In genomic region chr16:55504796-55505413, GRCm38 (mm10) we compare ENCODE assay signal across 12 mouse cellular contexts.
A peak's percentile ranks its signal among the peaks of the same experiment; 100 is the strongest.
DNase-seq lines count a peak whose midpoint lies in the region; ATAC-seq and TF ChIP-seq lines count a peak whose summit lies in the region.
"Had no signal": no experiment of that assay in that cellular context is flagged by ENCODE, and none has a peak within 500 bp of the region (broad histone marks: within the 10 kb centered on the region; RNA-seq: fewer than 3 reads in every experiment).

No protein-coding gene starts in this region.

- WGBS in lung, embryonic 16.5 days: 33% methylated on average over 6 of the region's 6 CpGs

- H3K27ac ChIP-seq in lung, embryonic 16.5 days (ENCODE audit: low read length): 0 out of 2 replicates have a peak overlapping the region, but pooled peaks have one; percentile 10
- H3K27ac ChIP-seq: hindbrain, postnatal 0 days; lung, embryonic 15.5 days had no signal

- no peak for DNase-seq in lung, postnatal 14 days
- DNase-seq in Patski (ENCODE audit: low read depth, low spot score): peak; percentile 59
- DNase-seq in spleen, adult 12 weeks (ENCODE audit: low spot score): no peak
- DNase-seq: adrenal gland, adult 8-10 months; gastrocnemius, postnatal 10 days; thymus, postnatal 14 days had no signal

- no peak overlapping the region for H3K9ac ChIP-seq in lung, embryonic 16.5 days (ENCODE audit: low read length)
- H3K9ac ChIP-seq: lung, embryonic 15.5 days had no signal

- H3K4me3 ChIP-seq in lung, embryonic 16.5 days (ENCODE audit: low read length): no peak overlapping the region
- no peak overlapping the region for H3K4me3 ChIP-seq in myocyte
- H3K4me3 ChIP-seq: lung, embryonic 15.5 days had no signal

- H3K9me3 ChIP-seq in lung, embryonic 16.5 days (ENCODE audit: control insufficient read depth, low read length): no peaks in the 10 kb centered on the region
- H3K9me3 ChIP-seq: lung, embryonic 15.5 days had no signal

- no peak overlapping the region for H3K4me2 ChIP-seq in lung, embryonic 16.5 days (ENCODE audit: low read depth, low read length)
- peak overlapping the region; percentile 65 for H3K4me2 ChIP-seq in myocyte (ENCODE audit: low read depth)
- H3K4me2 ChIP-seq: lung, embryonic 15.5 days had no signal

- in situ Hi-C loops in Patski (cut with MboI; ENCODE audit: low pct_unique_long_range_greater_than_20kb): no loop called here

- no peaks in the 10 kb centered on the region for H3K27me3 ChIP-seq in lung, embryonic 16.5 days (ENCODE audit: control insufficient read depth, insufficient read depth, low read depth, low read length)
- H3K27me3 ChIP-seq in Patski: no peaks in the 10 kb centered on the region
- no peaks in the 10 kb centered on the region for H3K27me3 ChIP-seq in myocyte (ENCODE audit: control insufficient read depth, insufficient read depth, insufficient read length)
- H3K27me3 ChIP-seq: lung, embryonic 15.5 days had no signal

- H3K4me1 ChIP-seq in lung, embryonic 16.5 days (replicated peaks; ENCODE audit: control insufficient read depth, insufficient read depth, low read length): peaks cover 4% of the 10 kb centered on the region; the same call in 1 of the 2 replicates

- CTCF ChIA-PET in Patski (lab: Charles Lee): interaction anchor here (1.0 kb wide), 1 partner anchor 24 kb away, joined by 3 read pairs; no protein-coding TSS in a partner anchor

- no peak for TF ChIP-seq CTCF in Patski (IDR thresholded peaks at IDR 0.05)

- H3ac ChIP-seq in myocyte (ENCODE audit: control insufficient read depth, insufficient read length): no peak overlapping the region

- no peaks in the 10 kb centered on the region for H3K36me3 ChIP-seq in lung, embryonic 16.5 days (ENCODE audit: control insufficient read depth, insufficient read depth, low read length)
- H3K36me3 ChIP-seq in myocyte (ENCODE audit: control insufficient read depth, insufficient read depth): no peaks in the 10 kb centered on the region
- H3K36me3 ChIP-seq: lung, embryonic 15.5 days had no signal

- POLR2A ChIA-PET in Patski (lab: Charles Lee): no interaction called here

- no peaks in the 10 kb centered on the region for H3K79me2 ChIP-seq in myocyte (ENCODE audit: control insufficient read depth, insufficient read depth)

- TF ChIP-seq POLR2A in myocyte (IDR thresholded peaks at IDR 0.05; ENCODE audit: insufficient read length, low read depth): no peak

- peak; percentile 56; the same call in 1 of the 2 replicates for ATAC-seq in lung, embryonic 16.5 days (ENCODE audit: low read depth)
- ATAC-seq in Patski: peak; percentile 92
- ATAC-seq in granulocyte monocyte progenitor cell, adult 5-6 weeks (replicated peaks; ENCODE audit: poor library complexity, severe bottlenecking): peak; percentile 79
- ATAC-seq in inflammation-experienced regulatory T-cells, adult 6 months: no peak
- ATAC-seq: hindbrain, postnatal 0 days had no signal

TF ChIP-seq in myocyte, 11 proteins besides CTCF, POLR2A, EP300 and RAD21:
- TF ChIP-seq E2F4 (IDR thresholded peaks at IDR 0.05; ENCODE audit: insufficient read depth) (no peak), MYOD1 (IDR thresholded peaks at IDR 0.05; ENCODE audit: control insufficient read depth in 1 of 3, insufficient read length in 2 of 3, low read depth in 2 of 3) (no peak), SRF (IDR thresholded peaks at IDR 0.05; ENCODE audit: control insufficient read depth, insufficient read length, low read depth) (no peak), MYOG (IDR thresholded peaks at IDR 0.05; ENCODE audit: control insufficient read depth in 1 of 3, insufficient read depth in 1 of 3, insufficient read length in 2 of 3, low read depth in 2 of 3) (no peak), REST (IDR thresholded peaks at IDR 0.05; ENCODE audit: insufficient read depth, insufficient read length) (no peak), USF1 (IDR thresholded peaks at IDR 0.05; ENCODE audit: low read depth) (no peak)
